Mouse (Mus musculus): ENCODE measurements around the gene Barhl1. TPM values are rescaled to one million over a fixed set of nuclear protein-coding genes. Genes with fewer than 3 reads are reported as not detected.
A peak's percentile ranks its signal among the peaks of the same experiment; 100 is the strongest.

The Barhl1 gene
- polyA plus RNA-seq, 1 experiment from 2014 or later: 0.70 TPM

- Histone ChIP-seq H3K9me3 (no peaks in the 10 kb centered on the region), H3K4me1 (no peaks in the 10 kb centered on the region), H3K36me3 (peaks cover 24% of the 10 kb centered on the region; the same call in 1 of the 2 replicates), H3K4me3 (no peak overlapping the region), H3K27me3 (no peaks in the 10 kb centered on the region), H3K4me2 (replicated peaks) (no peak overlapping the region), H3K9ac (replicated peaks) (no peak overlapping the region), H3K27ac (replicated peaks) (no peak overlapping the region)
- 12% methylated on average over 1 of the region's 1 CpGs for WGBS
- ATAC-seq (replicated peaks): no peak
Measured at GRCm38 (mm10) chr2:28892796-28893195, 23.7 kb downstream of the Barhl1 start.

- peaks cover 2% of the 10 kb centered on the region; the same call in 1 of the 2 replicates for H3K4me1 ChIP-seq
- no peak overlapping the region for H3K4me2 ChIP-seq (replicated peaks)
- no peak overlapping the region for H3K4me3 ChIP-seq
- 38% methylated on average over 4 of the region's 4 CpGs for WGBS
- no peak overlapping the region for H3K9ac ChIP-seq (replicated peaks)
- H3K27me3 ChIP-seq: no peaks in the 10 kb centered on the region
- ATAC-seq (replicated peaks): no peak
- peaks cover 36% of the 10 kb centered on the region; the same call in 1 of the 2 replicates for H3K36me3 ChIP-seq
- H3K27ac ChIP-seq (replicated peaks): no peak overlapping the region
- no peaks in the 10 kb centered on the region for H3K9me3 ChIP-seq
Measured at GRCm38 (mm10) chr2:28884914-28885313, 31.6 kb downstream of the Barhl1 start.

GRCm38 (mm10) chr2:28882826-28883485, 33.5 kb downstream of the Barhl1 start:
- no peak for ATAC-seq (replicated peaks)
- Histone ChIP-seq H3K9me3 (no peaks in the 10 kb centered on the region), H3K27ac (replicated peaks) (no peak overlapping the region), H3K9ac (replicated peaks) (no peak overlapping the region), H3K4me2 (replicated peaks) (no peak overlapping the region), H3K36me3 (peaks cover 26% of the 10 kb centered on the region; the same call in 1 of the 2 replicates), H3K4me3 (no peak overlapping the region), H3K4me1 (peaks cover 2% of the 10 kb centered on the region; the same call in 1 of the 2 replicates), H3K27me3 (no peaks in the 10 kb centered on the region)
- 58% methylated on average over 6 of the region's 6 CpGs for WGBS

GRCm38 (mm10) chr2:28882047-28882446, 34.4 kb downstream of the Barhl1 start:
- no peak for ATAC-seq (replicated peaks)
- Histone ChIP-seq H3K4me1 (peaks cover 2% of the 10 kb centered on the region; the same call in 1 of the 2 replicates), H3K9ac (replicated peaks) (no peak overlapping the region), H3K4me3 (no peak overlapping the region), H3K9me3 (no peaks in the 10 kb centered on the region), H3K27ac (replicated peaks) (no peak overlapping the region), H3K36me3 (peaks cover 20% of the 10 kb centered on the region; the same call in 1 of the 2 replicates), H3K27me3 (no peaks in the 10 kb centered on the region), H3K4me2 (replicated peaks) (no peak overlapping the region)
- 83% methylated on average over 3 of the region's 3 CpGs for WGBS

- Histone ChIP-seq H3K4me1 (peaks cover 2% of the 10 kb centered on the region; the same call in 1 of the 2 replicates), H3K9me3 (no peaks in the 10 kb centered on the region), H3K4me3 (no peak overlapping the region), H3K9ac (replicated peaks) (no peak overlapping the region), H3K4me2 (replicated peaks) (no peak overlapping the region), H3K27ac (replicated peaks) (no peak overlapping the region), H3K36me3 (peaks cover 23% of the 10 kb centered on the region; the same call in 1 of the 2 replicates), H3K27me3 (no peaks in the 10 kb centered on the region)
- ATAC-seq (replicated peaks): no peak
- 87% methylated on average over 3 of the region's 3 CpGs for WGBS
Measured at GRCm38 (mm10) chr2:28881275-28881674, 35.2 kb downstream of the Barhl1 start.

GRCm38 (mm10) chr2:28875554-28875953, 40.9 kb downstream of the Barhl1 start:
- no peak for ATAC-seq (replicated peaks)
- no peak overlapping the region for H3K4me3 ChIP-seq
- no peak overlapping the region for H3K9ac ChIP-seq (replicated peaks)
- no peaks in the 10 kb centered on the region for H3K4me1 ChIP-seq
- no peaks in the 10 kb centered on the region for H3K27me3 ChIP-seq
- peaks cover 25% of the 10 kb centered on the region for H3K36me3 ChIP-seq
- 70% methylated on average over 11 of the region's 11 CpGs for WGBS
- no peak overlapping the region for H3K4me2 ChIP-seq (replicated peaks)
- H3K9me3 ChIP-seq: no peaks in the 10 kb centered on the region
- H3K27ac ChIP-seq (replicated peaks): no peak overlapping the region

GRCm38 (mm10) chr2:28867495-28867894, 49.0 kb downstream of the Barhl1 start:
- no peaks in the 10 kb centered on the region for H3K9me3 ChIP-seq
- peaks cover 23% of the 10 kb centered on the region for H3K36me3 ChIP-seq
- no peak overlapping the region for H3K4me3 ChIP-seq
- WGBS: 49% methylated on average over 7 of the region's 7 CpGs
- H3K27me3 ChIP-seq: no peaks in the 10 kb centered on the region
- H3K9ac ChIP-seq (replicated peaks): no peak overlapping the region
- peak; percentile 81 for ATAC-seq (replicated peaks)
- H3K4me2 ChIP-seq (replicated peaks): no peak overlapping the region
- H3K4me1 ChIP-seq: peaks cover 14% of the 10 kb centered on the region
- H3K27ac ChIP-seq (replicated peaks): peak overlapping the region; percentile 57

- no peak overlapping the region for H3K9ac ChIP-seq (replicated peaks)
- H3K27me3 ChIP-seq: no peaks in the 10 kb centered on the region
- H3K4me3 ChIP-seq: no peak overlapping the region
- ATAC-seq (replicated peaks): no peak
- H3K4me1 ChIP-seq: peaks cover 14% of the 10 kb centered on the region
- peaks cover 48% of the 10 kb centered on the region for H3K36me3 ChIP-seq
- no peak overlapping the region for H3K4me2 ChIP-seq (replicated peaks)
- H3K9me3 ChIP-seq: no peaks in the 10 kb centered on the region
- H3K27ac ChIP-seq (replicated peaks): no peak overlapping the region
Measured at GRCm38 (mm10) chr2:28863857-28864256, 52.6 kb downstream of the Barhl1 start.

- no peaks in the 10 kb centered on the region for H3K27me3 ChIP-seq
- WGBS: 60% methylated on average over 8 of the region's 8 CpGs
- H3K4me2 ChIP-seq (replicated peaks): no peak overlapping the region
- ATAC-seq (replicated peaks): 0 out of 2 replicates have a peak, but pooled peaks have one; percentile 19
- no peaks in the 10 kb centered on the region for H3K9me3 ChIP-seq
- no peak overlapping the region for H3K27ac ChIP-seq (replicated peaks)
- no peaks in the 10 kb centered on the region; the same call in 1 of the 2 replicates for H3K4me1 ChIP-seq
- H3K9ac ChIP-seq (replicated peaks): no peak overlapping the region
- peaks cover 62% of the 10 kb centered on the region for H3K36me3 ChIP-seq
- no peak overlapping the region for H3K4me3 ChIP-seq
Measured at GRCm38 (mm10) chr2:28860678-28861423, 55.6 kb downstream of the Barhl1 start.

- Histone ChIP-seq H3K36me3 (peaks cover 66% of the 10 kb centered on the region), H3K4me3 (no peak overlapping the region), H3K27me3 (no peaks in the 10 kb centered on the region), H3K9me3 (no peaks in the 10 kb centered on the region), H3K4me2 (replicated peaks) (no peak overlapping the region), H3K9ac (replicated peaks) (no peak overlapping the region), H3K27ac (replicated peaks) (no peak overlapping the region), H3K4me1 (no peaks in the 10 kb centered on the region; the same call in 1 of the 2 replicates)
- ATAC-seq (replicated peaks): no peak
- 98% methylated on average over 4 of the region's 4 CpGs for WGBS
Measured at GRCm38 (mm10) chr2:28859303-28859702, 57.2 kb downstream of the Barhl1 start.

Data from forebrain, embryonic 15.5 days (tissue).